Mouse (Mus musculus) E14TG2a.4 (cell line): Measurements from ENCODE around the gene Lyar.
A peak's percentile ranks its signal among the peaks of the same experiment; 100 is the strongest.

Experiments used
- CTCF ChIP-seq: conservative IDR thresholded peaks from 2 replicates; pipeline ENCODE4 v1.5.1; 2014; ENCODE audit warnings: low read length
- POU5F1 ChIP-seq: IDR thresholded peaks from 2 replicates; pipeline ENCODE4 v1.6.1; 2014; ENCODE audit warnings: low read length, borderline replicate concordance

- TF ChIP-seq CTCF (peak; percentile 71), POU5F1 (no peak)
Observed at GRCm38 (mm10) chr5:38236627-38237026, 16.4 kb downstream of the Lyar start.
